8 mouse cellular contexts compared by ENCODE assay signal in the genomic region with DNA sequence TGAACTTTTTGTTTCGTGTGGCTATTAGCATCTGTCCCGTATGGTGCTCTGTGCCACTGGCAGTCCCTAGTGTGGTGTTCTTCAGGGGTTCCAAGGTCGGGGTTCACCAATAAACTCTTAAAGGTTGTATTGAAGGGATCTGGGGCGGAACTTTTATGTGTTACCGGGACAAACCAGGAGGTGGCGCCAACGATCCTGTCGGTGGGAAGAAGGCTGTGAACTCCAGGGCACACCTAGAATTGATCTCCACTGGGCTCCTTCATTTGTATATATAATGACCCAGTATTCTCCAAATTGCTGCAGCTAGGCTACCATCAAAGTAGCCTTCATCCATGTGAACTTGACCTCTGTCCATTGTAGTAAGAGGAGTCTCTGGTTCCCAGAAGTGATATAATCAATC. TPM values are rescaled to one million over a fixed set of nuclear protein-coding genes. Genes with fewer than 3 reads are reported as not detected.
DNase-seq lines count a peak whose midpoint lies in the region; ATAC-seq and TF ChIP-seq lines count a peak whose summit lies in the region.

No protein-coding gene starts in this region.

- no peaks in the 10 kb centered on the region for H3K27me3 ChIP-seq in forebrain, embryonic 11.5 days (ENCODE audit: control insufficient read depth, insufficient read depth, low read length)
- 0 out of 2 replicates have a peak, but pooled peaks cover 3% of the 10 kb centered on the region for H3K27me3 ChIP-seq in forebrain, embryonic 16.5 days (replicated peaks; ENCODE audit: control insufficient read depth, insufficient read depth, low read length)
- H3K27me3 ChIP-seq in liver, embryonic 14.5 days (ENCODE audit: control insufficient read depth, insufficient read depth, low read length), result no peaks in the 10 kb centered on the region; the same call in 1 of the 2 replicates

- no peak overlapping the region for H3K4me3 ChIP-seq in forebrain, embryonic 11.5 days (ENCODE audit: low read depth, low read length)
- H3K4me3 ChIP-seq in forebrain, embryonic 16.5 days (replicated peaks; ENCODE audit: low read length), result no peak overlapping the region
- no peak overlapping the region for H3K4me3 ChIP-seq in liver, embryonic 14.5 days (ENCODE audit: insufficient read depth in 1 of 2, low read depth in 2 of 2, low read length in 2 of 2)

- H3K9me3 ChIP-seq in forebrain, embryonic 11.5 days (ENCODE audit: control insufficient read depth, low read length), result no peaks in the 10 kb centered on the region
- H3K9me3 ChIP-seq in forebrain, embryonic 16.5 days (ENCODE audit: control insufficient read depth, low read length), result no peaks in the 10 kb centered on the region
- no peaks in the 10 kb centered on the region for H3K9me3 ChIP-seq in liver, embryonic 14.5 days (ENCODE audit: control insufficient read depth, low read length)

- WGBS in forebrain, embryonic 11.5 days, result 13% methylated on average over 8 of the region's 8 CpGs
- WGBS in forebrain, embryonic 16.5 days, result 12% methylated on average over 8 of the region's 8 CpGs
- 6% methylated on average over 8 of the region's 8 CpGs for WGBS in liver, embryonic 14.5 days (ENCODE audit: insufficient replicate concordance)

- H3K4me1 ChIP-seq in forebrain, embryonic 11.5 days (replicated peaks; ENCODE audit: control insufficient read depth, insufficient read depth, low read length), result peaks cover 2% of the 10 kb centered on the region; the same call in 1 of the 2 replicates
- no peaks in the 10 kb centered on the region for H3K4me1 ChIP-seq in forebrain, embryonic 16.5 days (replicated peaks; ENCODE audit: control insufficient read depth, insufficient read depth, low read length)
- H3K4me1 ChIP-seq in liver, embryonic 14.5 days (replicated peaks; ENCODE audit: control insufficient read depth in 2 of 2, insufficient read depth in 2 of 2, low read length in 1 of 2), result no peaks in the 10 kb centered on the region

- TF ChIP-seq CTCF in liver, embryonic 14.5 days (IDR thresholded peaks at IDR 0.05; ENCODE audit: low read depth), result peak; percentile 81

- H3K36me3 ChIP-seq in forebrain, embryonic 11.5 days (ENCODE audit: control insufficient read depth, insufficient read depth, low read length), result no peaks in the 10 kb centered on the region
- H3K36me3 ChIP-seq in forebrain, embryonic 16.5 days (ENCODE audit: control insufficient read depth, insufficient read depth), result no peaks in the 10 kb centered on the region
- H3K36me3 ChIP-seq in liver, embryonic 14.5 days (replicated peaks; ENCODE audit: control insufficient read depth, insufficient read depth, low read depth), result no peaks in the 10 kb centered on the region

- H3K27ac ChIP-seq in forebrain, embryonic 11.5 days (ENCODE audit: low read depth, low read length), result no peak overlapping the region
- no peak overlapping the region for H3K27ac ChIP-seq in forebrain, embryonic 16.5 days (ENCODE audit: low read length)
- H3K27ac ChIP-seq in liver, embryonic 14.5 days, result no peak overlapping the region

- no peak for TF ChIP-seq EP300 in liver, embryonic 14.5 days (IDR thresholded peaks at IDR 0.05; ENCODE audit: low read depth)

- no peak for ATAC-seq in forebrain, embryonic 11.5 days (replicated peaks; ENCODE audit: low FRiP score)
- ATAC-seq in forebrain, embryonic 16.5 days, result no peak
- ATAC-seq in liver, embryonic 14.5 days (ENCODE audit: insufficient read depth), result no peak

- no peak overlapping the region for H3K4me2 ChIP-seq in forebrain, embryonic 11.5 days (ENCODE audit: low read depth, low read length, severe bottlenecking)
- no peak overlapping the region for H3K4me2 ChIP-seq in forebrain, embryonic 16.5 days (ENCODE audit: low read length)
- H3K4me2 ChIP-seq in liver, embryonic 14.5 days (ENCODE audit: low read depth), result no peak overlapping the region

- DNase-seq in forebrain, embryonic 11.5 days (ENCODE audit: low spot score), result peak; percentile 88
- DNase-seq in 3T3-L1 (ENCODE audit: low read depth, low spot score) (peak; percentile 85), ZHBTc4 (ENCODE audit: low read depth, low spot score) (peak; percentile 84)
- peak; percentile 77 for DNase-seq in embryo, embryonic 10 days (ENCODE audit: low spot score)
- DNase-seq in heart, postnatal 4 days, result peak; percentile 75
- peak; percentile 36 to 44 (median 37) for DNase-seq in liver, embryonic 14.5 days (ENCODE audit: low read depth in 3 of 3, low spot score in 3 of 3)
- DNase-seq in skeletal muscle tissue, adult 2 months (ENCODE audit: low read depth, low spot score), result peak; percentile 57

- H3K9ac ChIP-seq in forebrain, embryonic 11.5 days (ENCODE audit: low read length), result no peak overlapping the region
- no peak overlapping the region for H3K9ac ChIP-seq in forebrain, embryonic 16.5 days (replicated peaks; ENCODE audit: low read depth, low read length)
- H3K9ac ChIP-seq in liver, embryonic 14.5 days (replicated peaks), result no peak overlapping the region

RNA-seq across cellular contexts. Expression of gene Npffr1, which starts 10.6 kb away (rescaled TPM):
- polyA plus RNA-seq in forebrain, embryonic 11.5 days (2014; fragmentation: Nextera tagmentation; extraction: Ambion mirVana), result 0.05 and 0.09 TPM in 2 replicates
- polyA plus RNA-seq in forebrain, embryonic 16.5 days (2015; fragmentation: Nextera tagmentation; extraction: Ambion mirVana), result 0.34 and 1.1 TPM in 2 replicates
- total RNA-seq in heart, postnatal 4 days (2021), result under 1 TPM in 1 of 2 experiments, not detected in 1; 0.07 TPM
- 0.01 TPM in 1 of 2 replicates, not detected in the other for polyA plus RNA-seq in liver, embryonic 14.5 days (2012; rRNA removed)
- polyA plus RNA-seq in liver, embryonic 14.5 days (2014; fragmentation: Nextera tagmentation; extraction: Ambion mirVana), result not detected in 2 replicates

RNA-seq across cellular contexts. Expression of gene Ppa1, which starts 42.5 kb away (rescaled TPM):
- 325 and 330 TPM in 2 replicates for polyA plus RNA-seq in forebrain, embryonic 11.5 days (2014; fragmentation: Nextera tagmentation; extraction: Ambion mirVana)
- 244 and 261 TPM in 2 replicates for polyA plus RNA-seq in forebrain, embryonic 16.5 days (2015; fragmentation: Nextera tagmentation; extraction: Ambion mirVana)
- total RNA-seq in heart, postnatal 4 days (2021), result 10 to 100 TPM; 55.2 to 61.6 TPM
- 28.2 and 51.8 TPM in 2 replicates for polyA plus RNA-seq in liver, embryonic 14.5 days (2012; rRNA removed)
- polyA plus RNA-seq in liver, embryonic 14.5 days (2014; fragmentation: Nextera tagmentation; extraction: Ambion mirVana), result 96.8 and 98.1 TPM in 2 replicates

Comparison
In these comparisons a context has a peak if more than half of its experiments do, and no peak if none do; other contexts are left out.
1. DNase-seq: peak in every context shown above with its lines; median percentile 88 in forebrain, embryonic 11.5 days; 85 in 3T3-L1; 84 in ZHBTc4; 77 in embryo, embryonic 10 days; 75 in heart, postnatal 4 days; 57 in skeletal muscle tissue, adult 2 months; 37 in liver, embryonic 14.5 days.